Mouse (Mus musculus): Measurements from ENCODE around the gene Sphk1.

The Sphk1 gene

DNA sequence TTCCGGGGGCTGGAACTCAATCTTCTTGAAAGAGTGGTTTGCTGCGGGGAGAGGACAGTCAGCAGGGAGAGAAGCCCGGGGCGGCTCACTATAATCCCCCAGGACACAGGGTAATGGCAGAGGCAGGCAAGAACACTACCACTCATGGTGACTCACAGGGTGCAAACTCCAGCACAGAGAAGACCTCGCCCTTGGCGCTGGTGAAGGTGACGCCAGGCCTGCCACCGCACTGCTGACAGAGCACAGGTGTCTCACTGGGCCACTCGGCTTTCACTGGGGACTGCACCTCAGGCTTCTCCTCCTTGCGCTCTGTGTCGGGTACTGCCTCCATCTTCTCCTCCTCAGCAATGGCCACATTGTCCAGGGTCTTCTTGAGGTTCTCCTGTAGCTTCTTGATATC is 10.5 kb downstream of the Sphk1 start:
- no peak for DNase-seq

DNA sequence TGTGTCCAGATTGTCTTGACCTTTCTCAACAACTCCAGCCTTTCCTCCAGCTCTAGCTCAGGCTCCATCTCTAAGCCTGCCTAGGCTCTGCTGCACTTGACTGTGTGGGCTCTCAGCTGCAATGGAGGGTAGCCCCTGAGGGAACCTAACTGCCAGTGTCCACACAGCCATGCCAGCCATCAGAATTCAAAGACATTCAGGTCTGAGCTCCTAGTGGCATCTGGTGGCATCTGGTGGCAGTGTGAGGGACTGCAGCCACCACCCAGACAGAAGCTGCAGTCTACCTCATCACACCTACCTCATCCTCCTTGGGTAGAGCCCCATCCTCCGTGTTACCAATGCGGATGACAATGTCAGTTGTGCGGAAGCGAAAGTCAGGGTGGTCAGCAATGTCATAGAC is 12.4 kb downstream of the Sphk1 start:
- no peak for DNase-seq

DNA sequence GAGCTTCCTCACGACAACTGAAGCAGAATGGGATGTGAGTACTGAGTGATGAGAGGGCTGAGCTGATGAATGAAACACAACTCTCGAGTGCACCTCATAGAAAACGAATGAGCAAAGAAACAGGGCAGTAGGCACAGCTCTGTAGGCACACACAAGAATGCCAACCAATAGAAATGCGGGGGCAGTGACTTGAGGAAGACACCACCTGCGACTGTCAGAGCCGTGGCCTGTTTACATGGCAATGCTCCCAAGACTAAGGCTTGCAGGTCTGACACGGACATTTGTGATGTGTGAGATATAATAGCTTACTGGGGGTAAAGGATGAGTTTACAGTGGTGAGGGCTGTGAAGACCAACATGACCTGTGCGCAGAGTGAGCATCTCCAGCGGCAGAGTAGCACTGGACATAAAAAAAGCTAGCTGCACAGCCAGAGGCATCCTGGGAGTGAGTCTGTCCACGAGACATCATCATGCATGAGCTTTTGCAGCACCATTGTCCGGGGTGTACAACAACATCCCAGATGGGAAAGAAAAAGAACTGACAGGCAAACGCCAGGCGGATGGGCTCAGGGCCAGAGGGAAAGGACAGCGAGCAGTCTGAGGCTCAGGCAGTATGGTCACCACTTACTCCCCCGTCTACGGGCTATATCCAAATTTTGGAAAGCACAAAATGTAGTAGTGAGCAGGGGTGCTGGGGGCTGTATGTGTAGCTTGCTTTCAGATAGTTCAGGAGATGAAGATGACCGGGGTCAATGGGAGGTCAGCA is 16.8 kb downstream of the Sphk1 start:
- DNase-seq = no peak

DNA sequence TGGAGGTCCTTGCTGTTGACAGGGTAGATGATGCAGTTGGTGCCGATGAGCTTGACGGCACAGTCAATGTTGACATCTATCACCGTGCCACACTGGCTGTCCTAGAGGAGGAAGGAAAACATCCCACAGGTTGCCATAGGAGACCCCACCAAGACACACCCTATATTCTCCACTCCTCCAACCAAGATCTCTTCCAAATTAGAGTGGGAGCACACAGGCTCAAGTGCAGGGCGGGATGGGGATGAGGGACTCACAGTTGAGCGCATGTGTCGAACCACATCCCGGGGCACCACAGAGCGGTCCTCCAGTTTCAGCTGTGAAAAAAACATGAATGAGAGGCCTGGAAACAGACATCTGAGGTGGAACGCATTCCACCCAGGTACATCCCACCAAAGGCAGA is 18.1 kb downstream of the Sphk1 start:
- DNase-seq = no peak

DNA sequence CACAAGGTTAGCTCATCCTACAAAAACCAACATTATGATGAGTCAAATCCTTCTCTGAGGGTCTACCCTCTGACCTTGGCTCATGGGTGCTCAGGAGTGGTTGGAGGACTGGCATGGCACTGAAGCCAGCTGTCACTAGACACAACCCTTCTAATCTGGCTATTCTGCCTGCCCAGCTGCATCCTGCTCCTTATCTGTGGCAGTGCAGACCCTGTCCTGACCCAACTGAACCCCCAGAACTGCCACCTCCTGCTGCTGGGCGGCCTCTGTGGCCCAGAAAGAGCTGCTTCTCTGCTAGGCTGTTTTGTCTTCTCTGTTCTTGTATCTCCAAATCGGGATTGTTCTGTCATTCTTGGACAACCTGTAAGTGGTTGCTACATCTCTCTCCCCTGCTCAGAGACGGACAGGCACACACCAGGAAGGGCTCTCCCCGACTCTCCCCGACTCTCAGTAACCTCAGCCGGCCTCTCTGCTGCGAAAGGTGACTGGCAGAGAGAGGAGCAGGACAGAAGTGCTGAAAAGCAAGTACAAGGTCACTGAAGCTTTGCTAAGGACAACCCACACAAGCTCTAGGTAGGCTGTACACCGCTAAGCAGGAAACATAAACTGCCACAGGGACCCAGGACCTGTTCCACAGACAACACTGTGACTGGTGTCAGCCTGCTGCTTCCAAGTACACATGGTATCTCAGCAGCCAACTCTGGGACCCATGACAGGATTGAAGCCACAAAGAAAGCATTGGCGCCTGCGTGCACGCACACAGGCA is 18.7 kb downstream of the Sphk1 start:
- DNase-seq = no peak

DNA sequence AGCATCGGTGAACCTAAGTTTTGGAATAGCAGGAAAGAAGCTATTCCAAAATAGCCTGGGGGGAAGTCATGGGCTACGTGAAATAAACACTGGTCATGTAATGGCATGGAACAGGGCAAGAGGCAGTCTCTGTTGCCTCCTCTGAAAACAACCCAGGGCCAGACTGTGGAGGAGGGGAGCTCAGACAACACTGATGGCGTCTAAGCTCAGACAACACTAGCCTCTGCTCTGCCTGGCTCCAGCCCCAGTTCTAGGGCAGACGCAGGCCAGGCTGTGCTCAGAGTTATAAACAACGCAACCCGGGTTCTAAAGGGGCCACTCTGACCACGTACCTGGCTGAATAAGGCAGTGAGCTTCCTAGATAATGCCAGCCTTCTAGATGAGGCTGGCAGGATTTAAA is 20.0 kb downstream of the Sphk1 start:
- no peak for DNase-seq

DNA sequence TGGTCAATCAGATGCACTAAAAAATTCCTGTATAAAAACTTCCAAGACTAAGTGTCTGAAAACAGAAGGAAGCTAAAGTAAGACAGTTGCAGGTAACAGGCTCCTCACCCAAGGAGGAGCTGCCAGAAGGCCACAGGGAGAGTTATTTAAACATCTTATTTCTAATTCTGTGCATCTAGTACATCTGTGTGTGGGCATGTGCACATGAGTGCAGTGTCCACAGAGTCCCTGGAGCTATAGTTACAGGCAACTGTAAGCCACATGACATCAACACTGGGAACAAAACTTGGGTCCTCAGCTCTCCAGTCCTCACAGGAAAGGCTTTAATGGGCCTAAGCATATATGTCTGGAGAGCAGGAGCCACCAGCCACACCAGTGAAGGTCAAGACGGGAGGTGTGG is 21.5 kb downstream of the Sphk1 start:
- no peak for DNase-seq

DNA sequence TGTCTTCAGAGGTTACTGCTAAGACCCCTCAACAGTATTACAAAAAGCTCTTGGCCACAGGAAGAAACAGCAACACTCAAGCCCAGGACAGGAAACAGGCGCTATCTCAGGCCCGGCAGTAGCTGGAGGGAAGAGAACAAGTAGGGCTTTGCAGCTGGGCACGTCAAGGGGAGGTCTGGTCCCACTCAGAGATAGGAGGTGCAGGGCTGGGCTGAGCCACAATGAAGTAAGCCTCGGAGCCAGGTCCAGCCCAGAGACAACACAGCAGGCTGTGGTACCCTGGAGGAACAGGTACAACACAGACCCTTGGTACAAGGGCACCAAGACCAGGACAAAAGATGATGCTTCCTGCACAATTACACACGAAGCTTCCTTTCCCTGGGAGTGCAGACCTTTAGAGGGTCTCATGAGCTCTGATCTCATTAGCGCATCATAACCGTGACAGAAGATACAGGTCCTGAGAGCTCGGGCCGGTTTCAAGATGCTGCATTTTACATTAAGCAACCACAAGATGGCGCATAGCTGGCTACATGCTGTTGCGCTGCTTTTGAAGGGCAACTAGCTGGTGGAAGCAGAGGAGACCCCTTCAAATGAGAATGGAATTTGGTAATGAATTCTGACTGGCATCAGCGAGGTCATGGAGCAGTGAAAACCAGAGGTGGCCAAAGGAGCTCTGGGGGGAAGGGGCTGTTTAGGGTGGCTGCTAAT is 23.6 kb downstream of the Sphk1 start:
- no peak for DNase-seq

DNA sequence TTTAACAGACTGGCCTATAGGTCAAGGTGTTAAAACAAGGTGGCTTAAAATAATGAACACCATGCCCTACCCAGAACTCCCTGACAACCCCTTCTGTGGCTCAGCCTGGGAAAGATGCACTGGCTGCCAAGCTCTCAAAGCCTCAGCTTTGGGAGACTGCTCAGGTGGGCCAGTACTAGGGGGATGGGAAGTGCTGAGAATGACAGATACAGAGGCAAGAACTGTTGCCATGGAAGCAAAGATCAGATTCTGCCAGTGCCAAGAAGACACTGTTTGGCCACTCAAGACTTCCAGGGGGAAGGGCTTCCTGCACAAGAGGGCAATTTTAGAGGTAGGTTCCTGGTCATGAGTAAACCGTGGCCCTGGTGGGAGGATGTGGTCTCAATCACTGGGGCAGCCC is 24.8 kb downstream of the Sphk1 start:
- no peak for DNase-seq

DNA sequence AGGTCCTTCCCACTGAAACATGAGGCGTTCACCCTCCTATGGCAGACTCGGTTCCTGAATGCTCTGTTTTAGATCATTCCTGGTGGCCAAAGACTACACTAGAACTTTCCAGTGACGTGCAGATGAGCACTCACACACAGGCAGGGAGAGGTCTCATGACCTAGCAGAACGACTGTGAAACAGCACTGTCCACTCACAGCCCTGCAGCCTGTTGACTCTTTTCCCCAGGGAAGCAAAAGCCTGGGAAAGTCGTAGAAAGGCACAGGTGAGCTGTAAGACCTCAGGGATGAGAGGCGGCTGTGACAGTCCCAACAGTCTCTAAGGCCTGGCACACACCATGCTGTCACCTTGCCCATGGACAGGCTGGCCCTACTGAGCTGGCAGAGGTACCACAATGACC is 25.6 kb downstream of the Sphk1 start:
- DNase-seq = no peak

DNA sequence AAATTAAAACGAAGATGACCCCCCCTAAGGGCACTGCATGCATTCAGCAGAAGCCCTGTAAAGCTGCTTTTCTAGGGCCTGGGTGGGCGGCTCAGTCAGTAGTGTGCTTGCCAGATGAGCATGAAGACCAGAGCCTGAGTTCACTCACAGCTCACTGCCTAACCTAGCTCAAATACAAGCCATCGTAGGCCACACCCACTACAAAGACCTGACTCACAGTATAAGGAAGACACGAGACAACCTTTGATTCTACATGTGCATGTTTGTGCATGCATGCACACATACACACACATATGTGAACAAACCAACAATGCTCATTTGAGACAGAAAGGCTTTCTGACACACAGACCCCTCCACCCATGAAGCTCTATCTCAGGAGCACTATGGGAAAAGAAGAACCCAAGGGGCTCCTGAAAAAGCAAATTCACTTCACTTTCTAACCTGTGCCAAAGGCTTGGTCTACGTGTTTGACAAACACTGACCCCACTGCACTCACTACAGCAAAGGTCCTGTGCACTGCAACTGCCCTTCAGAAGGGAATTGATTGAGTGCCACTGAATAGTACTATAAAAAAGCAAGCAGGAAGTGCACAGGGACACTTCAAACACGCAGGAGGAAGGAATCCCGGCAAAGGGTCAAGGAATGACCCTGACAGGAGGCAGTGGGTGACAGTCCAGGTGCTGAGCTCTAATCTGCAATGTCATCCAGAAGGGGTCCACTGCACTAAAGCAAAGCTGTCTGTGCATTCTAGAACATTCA is 34.7 kb downstream of the Sphk1 start:
- no peak for DNase-seq

DNA sequence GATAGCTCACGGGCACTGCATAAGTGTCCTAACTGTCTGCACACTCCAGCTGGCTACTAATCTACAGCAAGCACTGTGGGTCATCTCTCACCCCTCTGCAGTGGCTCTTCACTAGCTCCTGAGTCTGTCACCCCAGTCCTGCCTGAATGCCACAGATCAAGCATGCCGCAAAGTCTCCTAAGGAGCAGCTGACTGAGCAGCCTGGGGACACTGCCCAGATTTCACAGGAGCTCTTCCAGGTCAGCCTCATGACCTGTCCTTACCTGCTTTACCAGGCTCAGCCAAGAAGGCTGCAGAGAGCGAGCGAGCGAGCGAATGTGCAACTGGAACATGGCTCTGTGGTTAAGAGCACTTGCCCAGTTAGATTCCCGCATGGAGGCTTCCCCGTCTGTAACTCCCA is 36.8 kb downstream of the Sphk1 start:
- no peak for DNase-seq

DNA sequence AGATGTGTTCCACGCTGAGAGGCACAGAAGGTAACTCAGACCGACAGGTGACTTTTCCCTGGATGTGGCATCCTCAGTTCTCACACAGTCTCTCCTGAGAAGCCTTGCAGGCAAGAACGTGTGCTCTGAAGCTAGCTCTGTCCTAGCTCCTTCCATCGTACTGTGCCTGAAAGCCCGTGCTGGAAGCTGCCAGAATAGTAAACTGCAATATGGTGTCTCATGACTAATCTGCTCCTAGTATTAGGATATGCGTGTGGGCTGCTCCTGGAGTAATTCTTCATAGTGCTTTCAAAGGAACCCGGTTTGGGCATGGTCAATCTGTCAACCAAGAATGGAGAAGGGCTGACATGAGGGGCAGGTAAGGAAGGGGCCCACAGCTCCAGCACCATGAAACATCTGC is 40.1 kb downstream of the Sphk1 start:
- DNase-seq = no peak

DNA sequence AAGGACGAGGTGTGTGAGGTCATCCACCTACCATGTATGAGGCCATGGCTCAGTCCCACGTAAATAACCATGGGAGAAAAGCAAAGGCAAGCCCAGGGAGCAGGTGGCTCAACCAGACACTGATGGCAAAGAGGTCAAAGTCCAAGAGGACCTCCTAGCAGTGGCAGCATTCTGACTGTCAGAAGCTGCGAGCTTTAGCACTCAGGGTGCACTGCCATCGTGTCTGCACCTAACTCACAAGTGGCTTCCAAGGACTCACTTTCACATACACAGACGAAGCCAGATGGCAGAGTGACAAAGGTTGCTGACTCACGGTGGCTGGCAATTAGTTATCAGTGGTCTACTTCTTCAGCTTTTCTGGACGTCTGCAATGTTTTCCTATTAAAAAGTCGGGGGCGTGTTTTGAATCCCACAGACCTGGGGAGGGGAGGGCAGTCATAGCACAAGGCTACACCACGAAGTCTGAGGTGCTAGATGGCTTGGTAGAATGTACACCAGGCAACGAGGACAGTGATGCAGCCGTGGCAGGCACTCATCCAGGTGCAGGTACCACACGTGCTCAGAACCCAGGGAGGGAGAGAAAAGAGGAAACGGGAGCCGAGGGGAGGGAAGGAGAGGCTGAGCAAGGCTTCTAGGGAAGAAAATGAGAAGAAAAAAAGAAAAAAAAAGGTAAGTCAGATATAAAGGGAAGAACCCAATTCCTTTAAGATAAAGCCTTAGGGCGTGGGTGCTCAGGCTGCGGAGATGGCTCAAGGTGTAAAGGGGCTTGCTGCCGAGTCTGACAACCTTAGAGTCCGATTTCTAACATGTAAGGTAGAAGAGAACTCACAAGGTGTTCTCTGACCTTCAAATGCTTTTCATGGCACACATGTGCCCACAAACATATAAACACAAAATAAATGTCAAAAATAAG is 41.3 kb downstream of the Sphk1 start:
- no peak for DNase-seq

DNA sequence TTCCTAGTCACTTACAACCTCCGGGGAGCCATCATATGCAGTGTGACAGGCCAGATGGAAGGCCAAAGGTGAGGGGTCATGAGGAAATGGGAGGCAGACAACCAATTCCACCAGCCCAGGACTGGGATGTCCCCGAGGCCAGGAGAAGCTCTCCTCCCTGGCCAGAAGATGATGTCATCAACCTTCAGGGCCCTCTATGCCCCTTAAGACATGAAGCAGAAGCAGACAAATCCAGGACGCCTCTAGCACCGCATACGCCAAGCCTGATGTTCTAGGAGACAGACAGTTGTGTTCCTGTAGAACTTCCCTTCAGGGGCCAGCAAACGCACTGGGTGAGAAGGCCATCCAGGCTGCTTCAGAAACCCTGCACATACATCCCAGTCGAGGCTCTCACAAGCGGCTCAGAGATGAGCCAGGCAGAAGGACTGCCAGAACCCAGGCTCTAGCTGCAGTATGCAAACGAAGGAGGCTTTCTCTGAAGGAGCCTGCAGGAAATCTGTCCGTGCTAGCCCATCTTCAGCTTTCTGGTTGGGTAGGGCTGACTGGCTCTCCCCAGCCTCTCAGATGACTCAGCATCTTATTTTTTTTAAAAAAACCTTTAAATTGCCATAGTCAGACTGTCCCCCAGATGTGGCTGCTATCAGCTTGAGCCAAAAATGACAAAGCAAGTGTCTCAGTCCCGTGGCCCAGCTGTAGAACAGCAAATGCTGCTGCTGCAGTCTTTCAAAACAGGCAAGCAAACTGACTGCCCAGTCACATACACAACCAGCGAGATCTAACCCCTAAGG is 42.2 kb downstream of the Sphk1 start:
- peak; percentile 60 for DNase-seq

DNA sequence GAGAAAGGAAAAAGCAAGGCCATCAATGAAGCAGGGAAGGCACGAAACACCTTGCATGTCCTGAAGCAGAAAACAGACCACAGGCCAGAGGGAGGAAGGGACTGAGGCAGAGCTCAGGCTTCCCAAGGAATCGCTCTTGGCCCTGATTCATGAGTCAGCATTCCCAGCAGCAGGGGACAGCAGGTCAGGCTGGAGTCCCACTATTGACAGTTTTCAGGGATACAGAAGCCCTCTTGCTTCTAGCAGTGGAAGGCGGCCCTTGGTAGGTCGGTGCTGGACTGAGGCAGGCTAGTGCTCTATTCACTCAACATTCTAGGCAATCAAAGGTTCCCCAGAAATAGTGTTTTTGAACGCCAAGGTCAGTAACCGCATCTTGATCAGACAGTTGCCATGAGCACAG is 43.8 kb downstream of the Sphk1 start:
- DNase-seq = no peak

DNA sequence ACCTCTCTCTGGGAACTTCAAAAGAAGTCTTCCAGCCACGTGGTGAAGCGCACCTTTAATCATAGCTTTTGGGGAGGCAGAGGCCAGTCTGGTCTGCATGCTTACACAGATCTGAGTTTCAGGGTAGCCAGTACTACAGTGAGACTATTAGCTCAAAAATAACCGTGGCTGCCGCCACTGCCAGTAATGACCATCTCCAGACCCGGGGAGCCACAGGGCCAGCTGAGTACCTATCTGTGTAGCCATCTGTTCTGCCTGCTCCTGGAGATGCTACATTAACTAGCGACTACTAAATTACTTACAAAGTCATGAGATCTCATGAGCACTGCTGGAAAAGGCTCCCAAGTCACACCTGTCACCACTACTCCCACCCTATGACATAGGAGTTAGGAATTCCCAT is 44.3 kb downstream of the Sphk1 start:
- no peak for DNase-seq

DNA sequence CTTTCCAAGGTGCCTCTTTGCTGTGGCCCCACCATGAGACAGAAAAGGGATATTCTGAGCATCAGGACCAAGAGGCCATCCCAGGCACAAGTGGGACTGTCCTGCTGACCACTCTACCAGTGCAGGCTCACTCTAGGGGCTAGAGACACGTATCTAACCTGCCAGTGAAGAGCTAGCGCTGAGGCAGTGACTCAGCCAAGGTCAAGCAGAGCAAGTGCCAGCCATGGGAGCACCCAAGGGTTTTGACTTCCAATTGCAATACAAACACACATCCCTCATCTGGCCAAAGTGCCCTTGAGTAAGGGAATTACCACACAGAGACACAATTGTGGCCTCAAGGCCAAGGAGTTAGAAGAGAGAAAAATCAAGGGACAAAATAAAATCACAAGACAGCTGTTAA is 44.7 kb downstream of the Sphk1 start:
- no peak for DNase-seq

DNA sequence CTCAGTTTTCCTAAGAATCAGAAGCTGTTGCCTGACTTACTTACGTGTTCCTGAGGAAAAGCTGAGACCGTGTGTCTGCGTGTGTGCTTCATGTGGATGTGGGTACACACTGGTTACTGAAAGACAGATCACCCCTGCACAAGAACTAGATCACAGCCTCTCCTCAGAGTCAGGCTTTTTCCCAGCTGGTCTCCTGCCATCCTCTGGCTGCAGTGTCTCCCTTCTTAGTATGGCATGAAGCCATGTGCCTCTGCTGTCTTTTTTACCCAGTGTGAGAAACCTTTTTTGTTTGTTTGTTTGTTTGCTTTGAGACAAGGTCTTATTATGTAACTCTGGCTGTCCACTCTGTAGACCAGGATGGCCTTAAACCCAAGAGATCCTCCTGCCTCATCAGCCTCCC is 48.6 kb downstream of the Sphk1 start:
- no peak for DNase-seq

DNA sequence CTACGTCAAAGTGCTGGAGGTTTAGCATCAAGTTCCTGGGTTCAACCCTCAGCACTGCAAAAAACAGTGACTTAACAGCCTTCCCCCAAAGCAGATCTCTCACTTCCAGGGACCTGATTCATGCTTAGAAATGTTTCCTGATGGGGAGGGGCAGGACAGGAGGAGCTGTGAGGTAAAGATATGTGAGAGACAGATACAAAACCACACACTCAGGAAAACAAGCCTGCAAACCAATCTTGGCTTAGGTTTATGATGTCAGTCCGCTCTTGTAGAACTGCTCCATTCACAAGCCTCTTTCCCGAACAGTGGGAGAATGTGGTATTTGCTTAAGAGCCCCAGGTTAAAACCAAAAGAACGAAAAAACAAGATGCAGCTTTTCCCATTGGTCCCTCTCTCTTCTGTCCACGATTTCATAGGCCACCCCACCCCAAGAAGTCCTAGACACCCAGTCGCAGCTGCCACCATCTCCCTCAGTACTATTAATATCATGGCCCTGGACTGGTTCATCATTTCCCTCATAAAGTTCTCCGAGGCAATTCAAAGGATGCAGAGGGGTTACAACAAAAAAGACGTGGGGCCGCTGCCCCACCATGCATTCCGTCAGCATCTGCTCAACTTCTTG is 49.4 kb downstream of the Sphk1 start:
- DNase-seq = no peak

All from right cerebral cortex, postnatal 25 days (tissue).